Mouse (Mus musculus) midbrain, embryonic 16.5 days (tissue): ENCODE results near the gene Nxn. TPM values are rescaled to one million over a fixed set of nuclear protein-coding genes. Genes with fewer than 3 reads are reported as not detected.
A peak's percentile ranks its signal among the peaks of the same experiment; 100 is the strongest.

Experiments used
- ATAC-seq: fragments of 200-750 bp; cut with Nextera tagmentation; 2 replicates; pipeline ENCODE4 v1.8.0; 2017; ENCODE audit warnings: moderate TSS enrichment
- H3K27ac ChIP-seq: fragments of 300-500 bp; sonication (generic); 2 replicates; pipeline ENCODE4 v1.5.1; 2014; ENCODE audit warnings: mild to moderate bottlenecking, low read length, mixed read lengths
- H3K27me3 ChIP-seq: fragments of 300-500 bp; sonication (generic); 2 replicates; pipeline ENCODE4 v1.6.1; 2014; ENCODE audit warnings: low read depth, low read length, mixed read lengths; ENCODE audit not compliant: control insufficient read depth, insufficient read depth
- H3K36me3 ChIP-seq: fragments of 300-500 bp; sonication (generic); 2 replicates; pipeline ENCODE4 v1.6.1; 2014; ENCODE audit warnings: mild to moderate bottlenecking, low read length, moderate library complexity, mixed read lengths; ENCODE audit not compliant: control insufficient read depth, insufficient read depth
- H3K4me1 ChIP-seq: fragments of 300-500 bp; sonication (generic); 2 replicates; pipeline ENCODE4 v1.6.1; 2014; ENCODE audit warnings: mild to moderate bottlenecking, low read length, mixed read lengths; ENCODE audit not compliant: control insufficient read depth, insufficient read depth
- H3K4me2 ChIP-seq: fragments of 300-500 bp; sonication (generic); 2 replicates; pipeline ENCODE4 v1.6.1; 2014; ENCODE audit warnings: mild to moderate bottlenecking, low read length, mixed read lengths
- H3K4me3 ChIP-seq: fragments of 300-500 bp; sonication (generic); 2 replicates; pipeline ENCODE4 v1.5.1; 2014; ENCODE audit warnings: low read depth, mild to moderate bottlenecking, low read length, moderate library complexity, mixed read lengths
- H3K9ac ChIP-seq: fragments of 300-500 bp; sonication (generic); 2 replicates; pipeline ENCODE4 v1.6.1; 2014; ENCODE audit warnings: low read depth, low read length, mixed read lengths
- H3K9me3 ChIP-seq: fragments of 300-500 bp; sonication (generic); replicated peaks from 2 replicates; pipeline ENCODE4 v1.6.1; 2014; ENCODE audit warnings: mild to moderate bottlenecking, low read length, mixed read lengths; ENCODE audit not compliant: control insufficient read depth, poor library complexity, severe bottlenecking
- WGBS: fragments of 180-500 bp; shearing (Covaris S2); extraction: QIAGEN DNeasy Blood & Tissue Kit; methylation state at CpG from one replicate; pipeline ENCODE4 v1.1.7; 2014; 5-methylcytosine and 5-hydroxymethylcytosine counted together
- polyA plus RNA-seq: library from polyadenylated mRNA; unstranded; fragments of >200 nt; fragmentation: Nextera tagmentation; extraction: Ambion mirVana; gene quantifications from 2 replicates; pipeline ENCODE4 v1.2.1, GENCODE M21; 2015

Gene Nxn
- polyA plus RNA-seq, 1 experiment from 2014 or later = 16.3 TPM

- no peak for ATAC-seq
- Histone ChIP-seq H3K27ac (no peak overlapping the region), H3K9me3 (no peaks in the 10 kb centered on the region), H3K27me3 (no peaks in the 10 kb centered on the region), H3K9ac (no peak overlapping the region), H3K4me2 (no peak overlapping the region), H3K4me1 (peaks cover 6% of the 10 kb centered on the region), H3K36me3 (peaks cover 17% of the 10 kb centered on the region), H3K4me3 (no peak overlapping the region)
- WGBS = 73% methylated on average over 12 of the region's 12 CpGs
These were observed 11.9 kb upstream of the Nxn start for GRCm38 (mm10) chr11:76410826-76411225.

- Histone ChIP-seq H3K9ac (peak within 1 kb of the TSS; percentile 92), H3K4me1 (peaks cover 6% of the 10 kb centered on the region), H3K27ac (peak within 1 kb of the TSS; percentile 79), H3K9me3 (no peaks in the 10 kb centered on the region), H3K27me3 (no peaks in the 10 kb centered on the region), H3K36me3 (0 out of 2 replicates have a peak, but pooled peaks cover 3% of the 10 kb centered on the region), H3K4me2 (peak within 1 kb of the TSS; percentile 81), H3K4me3 (peak within 1 kb of the TSS; percentile 85)
- ATAC-seq = peak; percentile 96
- under 1% methylated on average over 46 of the region's 46 CpGs for WGBS
These were observed 8.0 kb upstream of the Nxn start, which contains the start of gene Timm22 for GRCm38 (mm10) chr11:76406702-76407583. TSS of gene Timm22 (plus strand) at chr11:76406952.

GRCm38 (mm10) chr11:76405626-76406264, 6.8 kb upstream of the Nxn start:
- no peaks in the 10 kb centered on the region for H3K27me3 ChIP-seq
- H3K4me1 ChIP-seq = peaks cover 6% of the 10 kb centered on the region
- H3K36me3 ChIP-seq = no peaks in the 10 kb centered on the region
- H3K4me2 ChIP-seq = no peak overlapping the region
- H3K27ac ChIP-seq = no peak overlapping the region
- no peak overlapping the region for H3K9ac ChIP-seq
- H3K4me3 ChIP-seq = no peak overlapping the region
- WGBS = 83% methylated on average over 5 of the region's 5 CpGs
- H3K9me3 ChIP-seq = no peaks in the 10 kb centered on the region
- no peak for ATAC-seq

- H3K27me3 ChIP-seq = no peaks in the 10 kb centered on the region
- no peak overlapping the region for H3K4me3 ChIP-seq
- no peak overlapping the region for H3K27ac ChIP-seq
- H3K4me2 ChIP-seq = no peak overlapping the region
- 67% methylated on average over 4 of the region's 4 CpGs for WGBS
- no peak for ATAC-seq
- H3K36me3 ChIP-seq = no peaks in the 10 kb centered on the region
- H3K4me1 ChIP-seq = peaks cover 6% of the 10 kb centered on the region
- no peaks in the 10 kb centered on the region for H3K9me3 ChIP-seq
- no peak overlapping the region for H3K9ac ChIP-seq
These were observed 6.2 kb upstream of the Nxn start for GRCm38 (mm10) chr11:76405113-76405512.

GRCm38 (mm10) chr11:76401398-76401797, 2.5 kb upstream of the Nxn start:
- 70% methylated on average over 10 of the region's 10 CpGs for WGBS

GRCm38 (mm10) chr11:76399587-76400330, 819 bp upstream of the Nxn start:
- peak; percentile 18; the same call in 1 of the 2 replicates for ATAC-seq
- Histone ChIP-seq H3K27ac (no peak overlapping the region), H3K27me3 (no peaks in the 10 kb centered on the region), H3K4me1 (peaks cover 12% of the 10 kb centered on the region), H3K36me3 (no peaks in the 10 kb centered on the region), H3K9ac (0 out of 2 replicates have a peak overlapping the region, but pooled peaks have one; percentile 85), H3K4me2 (peak overlapping the region; percentile 99), H3K4me3 (peak overlapping the region; percentile 85), H3K9me3 (no peaks in the 10 kb centered on the region)
- WGBS = 10% methylated on average over 11 of the region's 11 CpGs

More at GRCm38 (mm10) chr11:76401398-76401797, 2.5 kb upstream of the Nxn start:
- no peak overlapping the region for H3K4me3 ChIP-seq
- H3K9me3 ChIP-seq = no peaks in the 10 kb centered on the region
- no peak overlapping the region for H3K9ac ChIP-seq
- H3K27me3 ChIP-seq = no peaks in the 10 kb centered on the region
- peaks cover 12% of the 10 kb centered on the region for H3K4me1 ChIP-seq
- no peaks in the 10 kb centered on the region for H3K36me3 ChIP-seq
- no peak for ATAC-seq
- no peak overlapping the region for H3K27ac ChIP-seq
- no peak overlapping the region for H3K4me2 ChIP-seq

GRCm38 (mm10) chr11:76398312-76398797, 585 bp downstream of the Nxn start:
- H3K36me3 ChIP-seq = no peaks in the 10 kb centered on the region
- peak overlapping the region; percentile 79 for H3K27ac ChIP-seq
- peak overlapping the region; percentile 99 for H3K4me2 ChIP-seq
- no peaks in the 10 kb centered on the region for H3K27me3 ChIP-seq
- H3K4me3 ChIP-seq = peak overlapping the region; percentile 85
- H3K9me3 ChIP-seq = no peaks in the 10 kb centered on the region
- under 1% methylated on average over 33 of the region's 33 CpGs for WGBS
- ATAC-seq = peak; percentile 65
- peak overlapping the region; percentile 85 for H3K9ac ChIP-seq
- H3K4me1 ChIP-seq = peaks cover 12% of the 10 kb centered on the region

GRCm38 (mm10) chr11:76397650-76398311, 1.2 kb downstream of the Nxn start:
- under 1% methylated on average over 26 of the region's 26 CpGs for WGBS
- H3K4me1 ChIP-seq = peaks cover 12% of the 10 kb centered on the region
- H3K27ac ChIP-seq = peak overlapping the region; percentile 79; the same call in 1 of the 2 replicates
- H3K36me3 ChIP-seq = no peaks in the 10 kb centered on the region
- H3K9me3 ChIP-seq = no peaks in the 10 kb centered on the region
- peak overlapping the region; percentile 85 for H3K4me3 ChIP-seq
- peak; percentile 20 for ATAC-seq
- H3K27me3 ChIP-seq = no peaks in the 10 kb centered on the region
- H3K4me2 ChIP-seq = peak overlapping the region; percentile 99
- H3K9ac ChIP-seq = peak overlapping the region; percentile 85
